Mouse (Mus musculus) intestine, postnatal 0 days (tissue): ENCODE measurements at regions not wholly inside any gene's neighbourhood (a gene's known extent, or its start where the extent isn't known, plus 50 kb on each side); places are given as distances from the start of the nearest gene placed in this dataset.
A peak's percentile ranks its signal among the peaks of the same experiment; 100 is the strongest.

Experiments
- ATAC-seq: fragments of 200-750 bp; cut with Nextera tagmentation; 2 replicates; pipeline ENCODE4 v1.8.0; 2017; ENCODE audit warnings: mild to moderate bottlenecking, moderate TSS enrichment, moderate library complexity
- H3K27ac ChIP-seq: fragments of 300-500 bp; sonication (generic); 2 replicates; pipeline ENCODE4 v1.5.1; 2014; ENCODE audit warnings: mild to moderate bottlenecking, low read depth, low read length, moderate library complexity
- H3K27me3 ChIP-seq: fragments of 300-500 bp; sonication (generic); replicated peaks from 2 replicates; pipeline ENCODE4 v1.6.1; 2014; ENCODE audit warnings: low read length, mixed read lengths; ENCODE audit not compliant: control insufficient read depth, insufficient read depth
- H3K36me3 ChIP-seq: fragments of 300-500 bp; sonication (generic); 2 replicates; pipeline ENCODE4 v1.6.1; 2014; ENCODE audit warnings: mild to moderate bottlenecking, moderate library complexity; ENCODE audit not compliant: control insufficient read depth, insufficient read depth
- H3K4me1 ChIP-seq: fragments of 300-500 bp; sonication (generic); replicated peaks from 2 replicates; pipeline ENCODE4 v1.6.1; 2014; ENCODE audit warnings: antibody characterized with exemption, low read length, mixed read lengths; ENCODE audit not compliant: control insufficient read depth, insufficient read depth
- H3K4me2 ChIP-seq: fragments of 300-500 bp; sonication (generic); replicated peaks from 2 replicates; pipeline ENCODE4 v1.6.1; 2014; ENCODE audit warnings: low read depth, mild to moderate bottlenecking, moderate library complexity
- H3K4me3 ChIP-seq: fragments of 300-500 bp; sonication (generic); 2 replicates; pipeline ENCODE4 v1.5.1; 2014; ENCODE audit warnings: low read depth, low read length
- H3K9ac ChIP-seq: fragments of 300-500 bp; sonication (generic); 2 replicates; pipeline ENCODE4 v1.6.1; 2014; ENCODE audit warnings: mild to moderate bottlenecking, low read depth, low read length
- H3K9me3 ChIP-seq: fragments of 300-500 bp; sonication (generic); 2 replicates; pipeline ENCODE4 v1.6.1; 2016; ENCODE audit warnings: mixed run types; ENCODE audit not compliant: control insufficient read depth
- CTCF ChIP-seq: sonication (generic); IDR thresholded peaks from 2 replicates; pipeline ENCODE4 v1.5.1; 2016; ENCODE audit warnings: low read depth, mild to moderate bottlenecking, control low read depth, antibody characterized with exemption, moderate library complexity
- WGBS: fragments of 180-500 bp; shearing (Covaris S2); extraction: QIAGEN DNeasy Blood & Tissue Kit; methylation state at CpG from one replicate; pipeline ENCODE4 v1.1.7; 2014; 5-methylcytosine and 5-hydroxymethylcytosine counted together

DNA sequence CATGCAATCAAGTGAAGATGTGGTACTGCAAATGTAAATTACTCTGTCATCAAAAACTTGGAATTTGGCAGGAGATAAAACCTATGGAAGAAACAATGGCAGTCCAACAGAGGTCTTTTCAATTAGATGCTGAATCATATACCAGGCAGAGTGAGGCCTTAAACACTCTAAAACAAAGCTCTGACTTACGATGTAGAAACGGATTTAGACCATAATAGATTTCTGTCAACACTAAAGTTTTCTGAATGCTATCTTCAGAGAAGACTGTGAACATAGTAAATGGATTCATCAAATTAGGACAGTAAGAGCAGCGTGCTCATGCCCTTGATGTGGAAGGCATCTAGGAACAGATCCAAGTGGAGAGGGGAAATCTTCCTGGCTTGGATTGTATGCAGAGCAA, 259.8 kb upstream of the Negr1 start:
- no peak overlapping the region for H3K4me2 ChIP-seq
- WGBS, result 79% methylated on average over 3 of the region's 3 CpGs
- no peak overlapping the region for H3K27ac ChIP-seq
- H3K4me3 ChIP-seq, result no peak overlapping the region
- no peak for TF ChIP-seq CTCF
- no peaks in the 10 kb centered on the region for H3K9me3 ChIP-seq
- ATAC-seq, result no peak
- no peaks in the 10 kb centered on the region for H3K36me3 ChIP-seq
- no peaks in the 10 kb centered on the region for H3K4me1 ChIP-seq
- no peaks in the 10 kb centered on the region for H3K27me3 ChIP-seq
- H3K9ac ChIP-seq, result no peak overlapping the region

DNA sequence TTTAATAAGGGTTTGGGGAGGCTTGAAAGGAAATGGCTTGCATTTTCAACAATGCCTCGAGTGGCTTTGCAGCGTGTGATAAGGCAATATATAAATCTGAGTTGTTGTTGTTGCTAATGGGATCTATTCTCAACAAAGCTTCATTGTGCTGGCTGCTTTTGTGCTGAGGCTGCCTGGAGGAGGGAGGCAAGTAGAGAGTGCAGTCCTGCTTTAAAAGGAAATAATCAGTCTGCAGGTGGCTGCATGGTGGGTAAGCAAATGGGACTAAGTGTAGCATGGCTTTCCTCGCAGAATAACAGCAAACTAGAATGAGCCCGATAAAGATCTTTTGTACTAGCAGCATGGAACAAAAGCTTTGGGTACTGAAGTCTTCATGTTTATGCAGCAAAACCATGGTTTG, 257.4 kb upstream of the Negr1 start:
- ATAC-seq, result no peak
- WGBS, result 75% methylated on average over 4 of the region's 4 CpGs

DNA sequence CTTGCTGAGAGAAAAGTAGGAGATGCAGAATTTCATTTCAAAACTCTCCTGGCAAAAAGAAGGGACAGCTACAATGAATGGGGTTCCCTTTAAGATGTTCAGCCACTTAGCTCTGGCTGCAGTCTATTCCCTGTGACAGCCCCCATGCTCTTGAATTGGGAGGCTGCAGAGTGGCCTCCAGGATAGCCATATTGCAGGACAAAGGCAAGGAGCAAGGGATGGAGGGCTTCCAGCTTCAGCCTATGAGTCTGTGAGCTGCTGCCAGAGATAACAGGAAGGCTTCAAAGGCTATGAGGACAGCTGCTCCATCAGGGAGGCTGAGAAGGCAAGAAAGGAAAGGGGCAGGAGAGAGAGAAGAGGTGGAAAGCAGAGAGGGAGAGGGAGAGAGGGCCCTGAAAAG, 256.5 kb upstream of the Negr1 start:
- no peaks in the 10 kb centered on the region for H3K4me1 ChIP-seq
- H3K9me3 ChIP-seq, result no peaks in the 10 kb centered on the region

More for the DNA sequence above, 257.4 kb upstream of the Negr1 start:
- H3K27ac ChIP-seq, result no peak overlapping the region
- no peaks in the 10 kb centered on the region for H3K9me3 ChIP-seq
- H3K36me3 ChIP-seq, result no peaks in the 10 kb centered on the region
- no peaks in the 10 kb centered on the region for H3K4me1 ChIP-seq
- no peaks in the 10 kb centered on the region for H3K27me3 ChIP-seq
- H3K9ac ChIP-seq, result no peak overlapping the region
- no peak for TF ChIP-seq CTCF
- no peak overlapping the region for H3K4me2 ChIP-seq
- no peak overlapping the region for H3K4me3 ChIP-seq

DNA sequence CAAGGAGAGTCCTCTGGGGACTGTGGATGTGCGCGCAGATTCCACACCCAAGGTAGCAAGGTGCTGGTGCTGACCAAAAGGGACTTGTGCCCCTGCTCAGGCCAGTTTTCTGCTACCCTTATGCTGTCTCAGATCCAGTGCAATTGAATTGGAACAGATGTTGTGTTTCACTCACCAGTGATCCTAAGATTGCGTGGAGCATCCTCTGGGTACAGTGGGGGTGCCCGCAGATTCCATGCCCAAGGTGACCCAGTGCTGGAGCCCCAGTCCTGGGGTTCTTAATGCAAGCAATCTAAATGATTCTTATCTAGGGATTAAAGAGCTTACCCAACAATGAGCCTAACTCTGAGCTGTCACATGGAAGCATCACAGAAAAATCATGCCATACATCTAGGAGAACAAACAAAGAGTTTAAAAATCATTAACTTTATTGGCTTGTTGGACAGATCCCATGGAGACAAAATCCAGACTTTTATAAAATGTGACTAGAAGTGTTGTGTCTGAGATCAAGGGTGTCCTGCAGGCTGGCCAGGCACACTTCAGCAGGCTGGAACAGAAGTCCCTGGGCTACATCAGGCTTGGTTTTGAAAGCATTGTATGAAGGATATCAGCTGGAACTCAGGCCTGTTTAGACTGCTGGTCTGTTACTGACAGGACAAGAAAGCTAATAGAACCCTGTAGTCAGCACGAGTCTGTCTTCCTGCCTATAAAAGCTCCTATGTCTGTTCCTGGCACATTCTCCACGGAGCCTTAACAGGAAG, 226.4 kb upstream of the Negr1 start:
- TF ChIP-seq CTCF, result no peak
- Histone ChIP-seq H3K27me3 (no peaks in the 10 kb centered on the region), H3K36me3 (no peaks in the 10 kb centered on the region), H3K9ac (no peak overlapping the region), H3K27ac (no peak overlapping the region), H3K4me3 (no peak overlapping the region), H3K4me1 (no peaks in the 10 kb centered on the region), H3K4me2 (no peak overlapping the region), H3K9me3 (no peaks in the 10 kb centered on the region)
- WGBS, result 63% methylated on average over 6 of the region's 6 CpGs
- no peak for ATAC-seq

More for the DNA sequence above, 256.5 kb upstream of the Negr1 start:
- H3K9ac ChIP-seq, result no peak overlapping the region
- H3K4me3 ChIP-seq, result no peak overlapping the region
- H3K27me3 ChIP-seq, result no peaks in the 10 kb centered on the region
- no peaks in the 10 kb centered on the region for H3K36me3 ChIP-seq
- no peak overlapping the region for H3K4me2 ChIP-seq
- TF ChIP-seq CTCF, result no peak
- ATAC-seq, result no peak
- H3K27ac ChIP-seq, result no peak overlapping the region

DNA sequence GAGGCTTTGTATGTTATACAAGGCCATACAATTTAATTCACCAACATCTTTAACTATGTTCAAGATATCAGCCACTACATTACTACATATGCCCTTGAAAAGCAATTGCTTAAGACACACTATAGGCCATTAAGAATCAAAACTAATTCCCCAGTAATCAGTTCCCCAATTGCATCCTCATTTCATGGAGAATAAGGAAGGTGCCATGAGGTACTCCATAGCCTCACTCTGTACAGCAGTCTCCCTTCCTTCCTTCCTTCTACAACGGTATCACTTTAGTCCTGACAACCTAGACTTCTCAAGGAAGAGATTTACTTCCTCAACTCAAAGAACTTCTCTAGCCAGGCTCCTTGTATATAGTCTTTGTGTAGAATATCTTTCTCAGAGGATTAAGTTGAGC, 220.1 kb upstream of the Negr1 start:
- ATAC-seq, result no peak
- no peak overlapping the region for H3K27ac ChIP-seq
- no peak overlapping the region for H3K4me3 ChIP-seq
- TF ChIP-seq CTCF, result no peak
- H3K36me3 ChIP-seq, result no peaks in the 10 kb centered on the region
- no peaks in the 10 kb centered on the region for H3K9me3 ChIP-seq
- WGBS, result 85% methylated on average over 1 of the region's 1 CpGs
- H3K4me2 ChIP-seq, result no peak overlapping the region
- H3K9ac ChIP-seq, result no peak overlapping the region
- H3K27me3 ChIP-seq, result no peaks in the 10 kb centered on the region
- no peaks in the 10 kb centered on the region for H3K4me1 ChIP-seq

DNA sequence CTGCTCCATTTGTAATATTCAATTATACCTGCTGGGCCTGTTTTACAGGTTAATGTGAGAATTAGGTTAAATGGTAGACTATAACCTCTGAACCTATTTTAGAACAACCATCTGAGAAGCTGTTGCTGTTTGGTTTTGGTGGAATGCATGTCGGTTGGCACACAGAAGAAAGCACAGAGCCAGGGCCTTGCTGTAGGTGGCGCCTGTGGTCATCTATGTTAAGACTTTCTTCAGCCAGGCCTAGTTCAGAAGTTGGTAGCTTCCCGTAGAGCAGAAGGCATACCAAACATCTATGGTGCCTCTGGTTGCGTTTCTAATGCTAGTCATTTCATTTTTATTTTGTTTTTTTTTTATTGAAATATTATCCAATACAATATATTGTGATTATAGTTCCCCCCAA, 209.9 kb upstream of the Negr1 start:
- H3K36me3 ChIP-seq, result no peaks in the 10 kb centered on the region
- no peaks in the 10 kb centered on the region for H3K4me1 ChIP-seq
- H3K27ac ChIP-seq, result no peak overlapping the region
- H3K4me3 ChIP-seq, result no peak overlapping the region
- no peak overlapping the region for H3K9ac ChIP-seq
- H3K4me2 ChIP-seq, result no peak overlapping the region
- no peak for ATAC-seq
- 0 out of 2 replicates have a peak, but pooled peaks have one; percentile 19 for TF ChIP-seq CTCF
- no peaks in the 10 kb centered on the region for H3K27me3 ChIP-seq
- H3K9me3 ChIP-seq, result no peaks in the 10 kb centered on the region
- WGBS, result 68% methylated on average over 4 of the region's 4 CpGs
